Mouse (Mus musculus): ENCODE measurements around the gene Trpc6. TPM values are rescaled to one million over a fixed set of nuclear protein-coding genes. Genes with fewer than 3 reads are reported as not detected.

The Trpc6 gene
- 0.75 and 0.92 TPM in 2 replicates for polyA plus RNA-seq (2014; fragmentation: Nextera tagmentation; extraction: Ambion mirVana)

DNA sequence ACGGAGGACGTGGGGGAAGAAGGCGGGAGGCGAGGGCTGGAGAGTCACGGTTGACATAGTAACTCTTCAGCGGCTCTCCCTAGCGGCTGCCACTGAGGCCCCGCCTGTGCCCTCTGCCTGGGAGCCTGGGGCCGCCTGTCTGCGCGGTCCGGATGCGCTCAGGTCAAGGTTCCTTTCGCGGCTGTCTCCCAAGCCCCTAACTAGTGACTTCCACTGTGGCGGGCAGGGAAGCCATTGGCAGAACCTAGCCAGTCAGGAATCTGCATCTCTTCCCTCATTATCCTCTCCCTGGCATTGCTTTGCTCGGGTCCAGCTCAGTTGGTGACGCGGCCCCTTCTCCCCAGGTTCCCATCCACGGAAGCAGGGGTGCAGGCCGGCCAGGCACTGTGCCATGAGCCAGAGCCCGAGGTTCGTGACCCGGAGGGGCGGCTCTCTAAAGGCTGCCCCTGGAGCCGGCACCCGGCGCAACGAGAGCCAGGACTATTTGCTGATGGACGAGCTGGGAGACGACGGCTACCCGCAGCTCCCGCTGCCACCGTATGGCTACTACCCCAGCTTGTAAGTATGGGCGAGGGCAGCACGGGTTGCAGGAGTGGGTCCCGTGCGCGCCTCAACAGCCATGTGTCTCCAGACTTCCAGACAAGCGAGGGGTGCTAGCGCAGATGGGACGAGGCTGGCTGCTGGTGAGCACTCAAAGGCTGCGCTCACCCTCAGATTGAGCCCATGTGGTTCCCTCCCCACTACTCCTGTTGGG is at the start of gene Trpc6:
Gene Trpc6, plus strand, starts transcription at position 102 of the 754 bp plus-strand sequence.
- DNase-seq (ENCODE audit: low spot score) (peak; percentile 63), ATAC-seq (ENCODE audit: insufficient number of reproducible peaks, low FRiP score, low TSS enrichment, low read depth) (peak; percentile 73)
- Histone ChIP-seq H3K27me3 (ENCODE audit: control insufficient read depth, insufficient read depth, low read length) (peaks cover 16% of the 10 kb centered on the region; the same call in 1 of the 2 replicates), H3K36me3 (ENCODE audit: control insufficient read depth, insufficient read depth, low read length) (no peaks in the 10 kb centered on the region), H3K4me2 (ENCODE audit: low read depth, severe bottlenecking) (peak within 1 kb of the TSS; percentile 92), H3K4me3 (ENCODE audit: low read depth, low read length) (peak within 1 kb of the TSS; percentile 40), H3K27ac (replicated peaks; ENCODE audit: low read depth, low read length) (no peak within 1 kb of the TSS), H3K9ac (ENCODE audit: low read length) (peak within 1 kb of the TSS; percentile 57), H3K9me3 (ENCODE audit: control insufficient read depth, low read length) (no peaks in the 10 kb centered on the region), H3K4me1 (ENCODE audit: control insufficient read depth, insufficient read depth, low read length) (no peaks in the 10 kb centered on the region)
- WGBS, result under 1% methylated on average over 44 of the region's 44 CpGs

DNA sequence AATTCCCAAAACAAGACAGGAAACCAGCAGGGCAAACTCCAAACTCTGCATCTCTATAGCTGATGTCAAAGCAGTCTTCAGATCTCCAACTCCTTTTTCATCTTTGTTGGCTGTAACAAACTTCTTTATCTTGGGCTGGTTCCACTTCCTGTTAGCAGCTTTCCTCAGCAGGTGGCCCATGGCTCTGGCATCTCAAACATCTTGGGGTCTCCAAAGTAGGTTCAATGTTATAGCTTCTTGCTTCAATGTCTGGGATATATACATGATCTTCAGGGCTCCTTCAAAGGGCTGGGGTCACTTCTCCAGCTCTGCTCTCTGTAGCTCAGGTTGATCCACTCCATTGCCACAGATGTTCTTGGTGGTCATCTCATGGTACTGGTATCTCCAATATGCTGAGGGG is 23.0 kb upstream of the Trpc6 start:
- no peak overlapping the region for H3K27ac ChIP-seq (replicated peaks; ENCODE audit: low read depth, low read length)
- no peaks in the 10 kb centered on the region for H3K36me3 ChIP-seq (ENCODE audit: control insufficient read depth, insufficient read depth, low read length)
- DNase-seq (ENCODE audit: low spot score) (no peak), ATAC-seq (ENCODE audit: insufficient number of reproducible peaks, low FRiP score, low TSS enrichment, low read depth) (no peak)
- no peak overlapping the region for H3K4me2 ChIP-seq (ENCODE audit: low read depth, severe bottlenecking)
- no peaks in the 10 kb centered on the region for H3K27me3 ChIP-seq (ENCODE audit: control insufficient read depth, insufficient read depth, low read length)
- H3K9ac ChIP-seq (ENCODE audit: low read length), result no peak overlapping the region
- H3K4me1 ChIP-seq (ENCODE audit: control insufficient read depth, insufficient read depth, low read length), result no peaks in the 10 kb centered on the region
- H3K4me3 ChIP-seq (ENCODE audit: low read depth, low read length), result no peak overlapping the region
- no peaks in the 10 kb centered on the region for H3K9me3 ChIP-seq (ENCODE audit: control insufficient read depth, low read length)

DNA sequence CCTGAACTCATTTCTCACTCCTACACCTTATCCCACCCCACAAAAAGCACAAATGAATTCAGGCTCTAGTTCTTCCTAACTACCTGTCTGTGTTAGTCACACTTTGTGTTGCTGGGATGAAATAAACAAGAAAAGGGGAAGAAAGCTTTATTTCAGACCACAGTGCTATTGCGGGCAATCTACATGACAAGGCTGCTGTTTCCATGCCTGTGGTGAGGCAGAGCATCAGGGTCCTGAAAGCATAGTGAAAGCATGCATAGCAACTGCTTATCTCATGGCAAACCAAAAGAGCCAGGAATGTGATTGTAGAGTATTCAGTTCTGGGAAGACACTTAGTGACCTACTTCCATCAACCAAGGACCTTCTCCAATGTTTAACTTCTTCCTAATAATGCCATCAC is 10.3 kb upstream of the Trpc6 start:
- H3K4me1 ChIP-seq (ENCODE audit: control insufficient read depth, insufficient read depth, low read length), result no peaks in the 10 kb centered on the region
- no peak overlapping the region for H3K9ac ChIP-seq (ENCODE audit: low read length)
- no peaks in the 10 kb centered on the region for H3K9me3 ChIP-seq (ENCODE audit: control insufficient read depth, low read length)
- H3K27me3 ChIP-seq (ENCODE audit: control insufficient read depth, insufficient read depth, low read length), result no peaks in the 10 kb centered on the region
- DNase-seq (ENCODE audit: low spot score) (no peak), ATAC-seq (ENCODE audit: insufficient number of reproducible peaks, low FRiP score, low TSS enrichment, low read depth) (no peak)
- no peak overlapping the region for H3K27ac ChIP-seq (replicated peaks; ENCODE audit: low read depth, low read length)
- no peaks in the 10 kb centered on the region for H3K36me3 ChIP-seq (ENCODE audit: control insufficient read depth, insufficient read depth, low read length)
- WGBS, result 85% methylated on average over 1 of the region's 1 CpGs
- H3K4me3 ChIP-seq (ENCODE audit: low read depth, low read length), result no peak overlapping the region
- H3K4me2 ChIP-seq (ENCODE audit: low read depth, severe bottlenecking), result no peak overlapping the region

DNA sequence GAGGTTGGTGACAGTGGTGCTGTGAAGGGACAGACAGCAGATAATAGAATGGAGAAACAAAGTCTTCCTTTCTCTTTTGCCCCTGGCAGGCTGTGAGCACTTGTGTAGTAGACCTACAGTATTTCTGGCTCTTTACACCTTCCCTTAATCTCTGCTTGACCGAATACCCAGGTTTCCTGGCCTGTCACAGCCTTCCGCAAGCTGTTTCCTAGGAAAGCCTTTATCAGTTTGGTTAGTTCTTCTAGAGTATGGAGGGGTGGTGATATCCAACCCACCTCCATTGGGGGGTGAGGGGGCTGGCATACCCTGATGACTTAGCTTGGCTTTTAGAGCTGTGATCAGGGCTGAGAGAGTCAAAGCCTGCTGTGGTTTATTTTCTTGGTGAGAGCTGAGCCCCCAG is 1.3 kb downstream of the Trpc6 start:
- Histone ChIP-seq H3K9me3 (ENCODE audit: control insufficient read depth, low read length) (no peaks in the 10 kb centered on the region), H3K4me2 (ENCODE audit: low read depth, severe bottlenecking) (no peak overlapping the region)
- WGBS, result 64% methylated on average over 2 of the region's 2 CpGs

DNA sequence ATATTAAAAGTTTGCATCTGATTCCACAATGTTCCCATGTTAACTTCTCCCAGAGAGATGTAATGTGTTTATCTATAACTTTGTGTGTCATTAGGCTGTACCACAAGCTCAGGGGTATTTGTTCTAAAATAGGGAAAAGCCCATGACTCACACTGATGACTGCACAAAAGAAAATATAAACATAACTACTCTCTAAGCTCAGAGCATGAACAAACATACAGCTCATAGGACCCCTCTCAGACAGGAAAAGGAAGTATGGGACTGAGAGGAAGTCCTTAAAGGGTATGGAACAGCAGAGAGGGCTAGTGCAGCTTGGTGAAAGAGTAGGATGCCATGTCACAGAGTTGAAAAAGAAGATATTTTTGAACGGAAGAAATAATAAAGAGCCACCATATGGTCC is 14.6 kb downstream of the Trpc6 start:
- H3K36me3 ChIP-seq (ENCODE audit: control insufficient read depth, insufficient read depth, low read length), result no peaks in the 10 kb centered on the region
- WGBS, result 83% methylated on average over 1 of the region's 1 CpGs

More for the DNA sequence above, 1.3 kb downstream of the Trpc6 start:
- H3K4me1 ChIP-seq (ENCODE audit: control insufficient read depth, insufficient read depth, low read length), result no peaks in the 10 kb centered on the region
- no peaks in the 10 kb centered on the region for H3K36me3 ChIP-seq (ENCODE audit: control insufficient read depth, insufficient read depth, low read length)
- no peak overlapping the region for H3K4me3 ChIP-seq (ENCODE audit: low read depth, low read length)
- DNase-seq (ENCODE audit: low spot score), result no peak
- no peak overlapping the region for H3K27ac ChIP-seq (replicated peaks; ENCODE audit: low read depth, low read length)
- ATAC-seq (ENCODE audit: insufficient number of reproducible peaks, low FRiP score, low TSS enrichment, low read depth), result no peak
- H3K9ac ChIP-seq (ENCODE audit: low read length), result no peak overlapping the region
- H3K27me3 ChIP-seq (ENCODE audit: control insufficient read depth, insufficient read depth, low read length), result peaks cover 16% of the 10 kb centered on the region; the same call in 1 of the 2 replicates

DNA sequence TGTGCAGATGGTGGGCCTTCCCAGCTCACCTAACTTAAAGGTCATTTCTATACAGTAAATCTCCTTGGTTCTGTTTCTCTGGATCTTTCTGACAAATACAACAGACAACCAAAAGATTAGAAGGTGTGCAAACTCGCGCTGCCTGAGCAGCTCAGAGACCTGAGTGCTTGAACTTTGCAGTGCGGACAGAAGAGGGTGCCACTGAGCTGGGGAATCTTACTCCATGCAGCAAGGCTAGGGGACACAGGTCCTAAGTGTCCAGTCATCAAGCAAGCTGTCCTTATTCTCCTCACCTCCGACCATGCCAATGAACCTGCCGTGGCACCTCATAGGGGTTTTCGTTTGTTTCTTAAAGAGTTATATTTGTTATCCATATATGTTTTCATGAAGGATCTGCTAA is 48.7 kb downstream of the Trpc6 start:
- no peaks in the 10 kb centered on the region for H3K36me3 ChIP-seq (ENCODE audit: control insufficient read depth, insufficient read depth, low read length)
- ATAC-seq (ENCODE audit: insufficient number of reproducible peaks, low FRiP score, low TSS enrichment, low read depth), result 0 out of 2 replicates have a peak, but pooled peaks have one; percentile 67
- no peak overlapping the region for H3K27ac ChIP-seq (replicated peaks; ENCODE audit: low read depth, low read length)
- H3K27me3 ChIP-seq (ENCODE audit: control insufficient read depth, insufficient read depth, low read length), result no peaks in the 10 kb centered on the region
- no peak overlapping the region for H3K4me2 ChIP-seq (ENCODE audit: low read depth, severe bottlenecking)
- no peaks in the 10 kb centered on the region for H3K4me1 ChIP-seq (ENCODE audit: control insufficient read depth, insufficient read depth, low read length)
- no peaks in the 10 kb centered on the region for H3K9me3 ChIP-seq (ENCODE audit: control insufficient read depth, low read length)
- DNase-seq (ENCODE audit: low spot score), result peak; percentile 31
- WGBS, result 49% methylated on average over 6 of the region's 6 CpGs
- H3K9ac ChIP-seq (ENCODE audit: low read length), result no peak overlapping the region
- H3K4me3 ChIP-seq (ENCODE audit: low read depth, low read length), result no peak overlapping the region

More for the DNA sequence above, 14.6 kb downstream of the Trpc6 start:
- H3K4me1 ChIP-seq (ENCODE audit: control insufficient read depth, insufficient read depth, low read length), result no peaks in the 10 kb centered on the region
- H3K9me3 ChIP-seq (ENCODE audit: control insufficient read depth, low read length), result no peaks in the 10 kb centered on the region
- H3K4me2 ChIP-seq (ENCODE audit: low read depth, severe bottlenecking), result no peak overlapping the region
- H3K27ac ChIP-seq (replicated peaks; ENCODE audit: low read depth, low read length), result no peak overlapping the region
- no peak for DNase-seq (ENCODE audit: low spot score)
- H3K4me3 ChIP-seq (ENCODE audit: low read depth, low read length), result no peak overlapping the region
- no peaks in the 10 kb centered on the region for H3K27me3 ChIP-seq (ENCODE audit: control insufficient read depth, insufficient read depth, low read length)
- no peak for ATAC-seq (ENCODE audit: insufficient number of reproducible peaks, low FRiP score, low TSS enrichment, low read depth)
- no peak overlapping the region for H3K9ac ChIP-seq (ENCODE audit: low read length)

DNA sequence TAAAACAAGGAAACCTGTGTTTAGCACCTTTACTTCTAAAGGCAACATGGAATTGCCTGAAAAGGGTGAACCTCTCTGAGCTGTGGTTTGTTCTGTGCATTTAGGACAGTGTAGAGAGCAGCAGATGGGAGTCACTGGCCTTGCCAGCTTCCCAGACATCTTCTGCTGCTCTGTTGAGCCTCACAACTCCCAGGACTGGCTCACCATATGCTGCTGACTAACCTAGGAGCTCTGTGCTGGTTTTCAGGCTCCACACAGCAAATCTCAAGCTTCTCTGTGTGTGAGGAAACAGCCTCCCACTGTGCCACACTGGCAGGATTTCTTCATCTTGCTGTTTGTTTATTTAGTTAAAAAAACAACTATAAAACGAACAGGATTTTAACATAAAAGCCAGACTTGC is 53.1 kb downstream of the Trpc6 start:
- WGBS, result 35% methylated on average over 1 of the region's 1 CpGs
- H3K9me3 ChIP-seq (ENCODE audit: control insufficient read depth, low read length), result no peaks in the 10 kb centered on the region
- ATAC-seq (ENCODE audit: insufficient number of reproducible peaks, low FRiP score, low TSS enrichment, low read depth) (no peak), DNase-seq (ENCODE audit: low spot score) (no peak)
- H3K27me3 ChIP-seq (ENCODE audit: control insufficient read depth, insufficient read depth, low read length), result no peaks in the 10 kb centered on the region
- H3K4me2 ChIP-seq (ENCODE audit: low read depth, severe bottlenecking), result no peak overlapping the region
- H3K9ac ChIP-seq (ENCODE audit: low read length), result no peak overlapping the region
- no peaks in the 10 kb centered on the region for H3K4me1 ChIP-seq (ENCODE audit: control insufficient read depth, insufficient read depth, low read length)
- H3K4me3 ChIP-seq (ENCODE audit: low read depth, low read length), result no peak overlapping the region
- no peak overlapping the region for H3K27ac ChIP-seq (replicated peaks; ENCODE audit: low read depth, low read length)
- no peaks in the 10 kb centered on the region for H3K36me3 ChIP-seq (ENCODE audit: control insufficient read depth, insufficient read depth, low read length)

DNA sequence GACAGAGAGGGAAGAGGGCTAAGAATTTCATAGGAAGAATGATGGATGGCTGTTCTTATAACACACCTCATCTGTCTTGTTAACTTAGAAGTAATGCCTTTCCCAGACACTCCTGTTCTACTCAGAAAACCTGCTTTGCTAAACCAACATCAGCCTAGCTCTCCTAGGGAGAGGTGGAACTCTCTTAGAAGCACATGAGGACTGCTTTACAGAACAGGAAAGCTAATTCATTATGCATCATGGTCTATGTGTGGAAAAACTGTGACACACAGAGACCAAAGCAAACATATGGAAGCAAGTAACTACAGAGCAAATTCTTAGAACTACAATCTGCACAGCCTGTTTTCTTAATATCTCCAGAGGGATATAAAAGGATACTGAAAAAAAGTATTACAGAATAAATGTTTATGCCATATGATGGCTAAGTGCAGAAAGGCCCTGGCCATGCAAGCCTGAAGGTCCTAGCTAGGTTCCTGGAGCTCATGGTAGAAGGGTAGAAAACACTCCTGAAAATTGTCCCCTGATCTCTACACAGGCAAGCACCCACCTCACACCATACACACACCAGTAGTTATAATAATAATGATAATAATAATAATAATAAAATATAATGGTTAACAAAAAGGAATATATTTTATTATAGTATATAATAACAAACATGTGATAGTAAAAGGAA is 63.0 kb downstream of the Trpc6 start:
- H3K9me3 ChIP-seq (ENCODE audit: control insufficient read depth, low read length), result no peaks in the 10 kb centered on the region
- H3K4me1 ChIP-seq (ENCODE audit: control insufficient read depth, insufficient read depth, low read length), result no peaks in the 10 kb centered on the region
- no peak overlapping the region for H3K27ac ChIP-seq (replicated peaks; ENCODE audit: low read depth, low read length)
- H3K27me3 ChIP-seq (ENCODE audit: control insufficient read depth, insufficient read depth, low read length), result no peaks in the 10 kb centered on the region
- H3K4me2 ChIP-seq (ENCODE audit: low read depth, severe bottlenecking), result no peak overlapping the region
- DNase-seq (ENCODE audit: low spot score), result no peak
- H3K4me3 ChIP-seq (ENCODE audit: low read depth, low read length), result no peak overlapping the region
- H3K36me3 ChIP-seq (ENCODE audit: control insufficient read depth, insufficient read depth, low read length), result no peaks in the 10 kb centered on the region
- ATAC-seq (ENCODE audit: insufficient number of reproducible peaks, low FRiP score, low TSS enrichment, low read depth), result no peak
- H3K9ac ChIP-seq (ENCODE audit: low read length), result no peak overlapping the region

Data from limb, embryonic 11.5 days (tissue).